8 mouse cellular contexts compared by ENCODE assay signal in genomic region chr10:13983631-13984030, GRCm38 (mm10). TPM values are rescaled to one million over a fixed set of nuclear protein-coding genes. Genes with fewer than 3 reads are reported as not detected.
DNase-seq lines count a peak whose midpoint lies in the region; ATAC-seq lines count a peak whose summit lies in the region.

No protein-coding gene starts in this region.

- H3K27me3 ChIP-seq in heart, embryonic 11.5 days (ENCODE audit: control insufficient read depth, insufficient read depth, low read length) = no peaks in the 10 kb centered on the region
- H3K27me3 ChIP-seq in megakaryocyte, embryonic 14.5 days (replicated peaks) = no peaks in the 10 kb centered on the region
- H3K27me3 ChIP-seq in stomach, embryonic 15.5 days (replicated peaks) = no peaks in the 10 kb centered on the region

- H3K9me3 ChIP-seq in heart, embryonic 11.5 days (replicated peaks; ENCODE audit: control insufficient read depth, low read length) = no peaks in the 10 kb centered on the region
- no peaks in the 10 kb centered on the region for H3K9me3 ChIP-seq in megakaryocyte, embryonic 14.5 days
- no peaks in the 10 kb centered on the region for H3K9me3 ChIP-seq in stomach, embryonic 15.5 days

- H3K9ac ChIP-seq in heart, embryonic 11.5 days (ENCODE audit: low read depth, low read length) = no peak overlapping the region
- no peak overlapping the region for H3K9ac ChIP-seq in stomach, embryonic 15.5 days

- ATAC-seq in heart, embryonic 11.5 days (replicated peaks; ENCODE audit: insufficient number of reproducible peaks, low FRiP score, low TSS enrichment) = no peak
- 0 out of 2 replicates have a peak, but pooled peaks have one; percentile 37 for ATAC-seq in stomach, embryonic 15.5 days (ENCODE audit: insufficient read depth, low FRiP score, low read depth)

- H3K36me3 ChIP-seq in heart, embryonic 11.5 days (ENCODE audit: control insufficient read depth, insufficient read depth, low read length) = no peaks in the 10 kb centered on the region
- no peaks in the 10 kb centered on the region for H3K36me3 ChIP-seq in megakaryocyte, embryonic 14.5 days (replicated peaks; ENCODE audit: low read length)
- no peaks in the 10 kb centered on the region for H3K36me3 ChIP-seq in stomach, embryonic 15.5 days

- WGBS in heart, embryonic 11.5 days (ENCODE audit: insufficient replicate concordance) = 59% methylated on average over 12 of the region's 12 CpGs
- WGBS in stomach, embryonic 15.5 days = 15% methylated on average over 12 of the region's 12 CpGs

- H3K4me2 ChIP-seq in heart, embryonic 11.5 days = peak overlapping the region; percentile 86; the same call in 1 of the 2 replicates
- peak overlapping the region; percentile 85 for H3K4me2 ChIP-seq in stomach, embryonic 15.5 days

- H3K4me1 ChIP-seq in heart, embryonic 11.5 days (ENCODE audit: control insufficient read depth, insufficient read depth, low read length) = peaks cover 20% of the 10 kb centered on the region
- peaks cover 59% of the 10 kb centered on the region for H3K4me1 ChIP-seq in megakaryocyte, embryonic 14.5 days
- peaks cover 10% of the 10 kb centered on the region; the same call in 1 of the 2 replicates for H3K4me1 ChIP-seq in stomach, embryonic 15.5 days

- DNase-seq in CD4-positive, CD25-positive, alpha-beta regulatory T cell, adult 2 months (ENCODE audit: low read depth, low spot score) = peak; percentile 70
- peak; percentile 74 to 92 for DNase-seq in adrenal gland, adult (ENCODE audit: inconsistent age in 2 of 2, low spot score in 1 of 2)
- peak; percentile 76 for DNase-seq in kidney, adult 9 months
- DNase-seq in urinary bladder, adult 2 months (ENCODE audit: low spot score) = no peak
- DNase-seq in cerebellum, adult 8-10 months = no peak

- no peak overlapping the region for H3K4me3 ChIP-seq in heart, embryonic 11.5 days (ENCODE audit: low read depth, low read length)
- H3K4me3 ChIP-seq in megakaryocyte, embryonic 14.5 days (replicated peaks) = peak overlapping the region; percentile 93
- H3K4me3 ChIP-seq in stomach, embryonic 15.5 days (replicated peaks) = no peak overlapping the region

- peak overlapping the region; percentile 93 for H3K27ac ChIP-seq in heart, embryonic 11.5 days (ENCODE audit: low read depth, low read length)
- H3K27ac ChIP-seq in stomach, embryonic 15.5 days = peak overlapping the region; percentile 89

RNA-seq across cellular contexts. Expression of gene Hivep2, which starts 17.8 kb away (rescaled TPM):
- 7.3 and 8.0 TPM in 2 replicates for polyA plus RNA-seq in heart, embryonic 11.5 days (2014; fragmentation: Nextera tagmentation; extraction: Ambion mirVana)
- polyA plus RNA-seq in megakaryocyte, embryonic 14.5 days (2012; ENCODE audit: insufficient read depth, low replicate concordance) = 0.47 and 0.75 TPM in 2 replicates
- polyA plus RNA-seq in stomach, embryonic 15.5 days (2015; fragmentation: Nextera tagmentation; extraction: Ambion mirVana) = 5.9 and 6.0 TPM in 2 replicates
- 14.4 and 18.4 TPM in 2 replicates for polyA plus RNA-seq in urinary bladder, adult 2 months (2012; rRNA removed)

Comparison
In these comparisons a context has a peak if more than half of its experiments do, and no peak if none do; other contexts are left out.
1. DNase-seq: peak in CD4-positive, CD25-positive, alpha-beta regulatory T cell, adult 2 months (single experiment), adrenal gland, adult (2 of 2) and kidney, adult 9 months (single experiment); none in urinary bladder, adult 2 months (single experiment) and cerebellum, adult 8-10 months (single experiment).